Mouse (Mus musculus): Measurements from ENCODE around the gene Txndc8. TPM values are rescaled to one million over a fixed set of nuclear protein-coding genes. Genes with fewer than 3 reads are reported as not detected.
A peak's percentile ranks its signal among the peaks of the same experiment; 100 is the strongest.

Gene Txndc8
- polyA plus RNA-seq, 1 experiment from 2014 or later, result not detected

- no peak overlapping the region for H3K9ac ChIP-seq
- 64% methylated on average over 1 of the region's 1 CpGs for WGBS
- H3K27me3 ChIP-seq, result no peaks in the 10 kb centered on the region
- ATAC-seq (replicated peaks; ENCODE audit: insufficient number of reproducible peaks, insufficient read depth, low FRiP score, low read depth), result no peak
- no peak overlapping the region for H3K27ac ChIP-seq
- H3K9me3 ChIP-seq (replicated peaks), result no peaks in the 10 kb centered on the region
- no peaks in the 10 kb centered on the region for H3K36me3 ChIP-seq
- no peaks in the 10 kb centered on the region for H3K4me1 ChIP-seq (replicated peaks)
- H3K4me2 ChIP-seq, result no peak overlapping the region
- no peak overlapping the region for H3K4me3 ChIP-seq
These were observed 17.5 kb downstream of the Txndc8 start for GRCm38 (mm10) chr4:57991425-57991824.

GRCm38 (mm10) chr4:57974400-57975117 lies 34.4 kb downstream of the Txndc8 start:
- Histone ChIP-seq H3K4me1 (replicated peaks) (no peaks in the 10 kb centered on the region), H3K27me3 (no peaks in the 10 kb centered on the region), H3K27ac (no peak overlapping the region), H3K4me2 (no peak overlapping the region), H3K9me3 (replicated peaks) (no peaks in the 10 kb centered on the region), H3K36me3 (no peaks in the 10 kb centered on the region), H3K9ac (no peak overlapping the region), H3K4me3 (no peak overlapping the region)
- WGBS, result 85% methylated on average over 6 of the region's 6 CpGs
- no peak for ATAC-seq (replicated peaks; ENCODE audit: insufficient number of reproducible peaks, insufficient read depth, low FRiP score, low read depth)

GRCm38 (mm10) chr4:57973592-57974268 lies 35.2 kb downstream of the Txndc8 start:
- WGBS, result 71% methylated on average over 6 of the region's 6 CpGs

GRCm38 (mm10) chr4:57970285-57970684 lies 38.6 kb downstream of the Txndc8 start:
- H3K4me3 ChIP-seq, result no peak overlapping the region
- no peaks in the 10 kb centered on the region for H3K9me3 ChIP-seq (replicated peaks)
- H3K27me3 ChIP-seq, result no peaks in the 10 kb centered on the region
- no peak for ATAC-seq (replicated peaks; ENCODE audit: insufficient number of reproducible peaks, insufficient read depth, low FRiP score, low read depth)
- no peaks in the 10 kb centered on the region for H3K36me3 ChIP-seq
- H3K4me2 ChIP-seq, result no peak overlapping the region
- H3K9ac ChIP-seq, result no peak overlapping the region
- no peaks in the 10 kb centered on the region for H3K4me1 ChIP-seq (replicated peaks)
- no peak overlapping the region for H3K27ac ChIP-seq

More at GRCm38 (mm10) chr4:57973592-57974268, 35.2 kb downstream of the Txndc8 start:
- Histone ChIP-seq H3K9me3 (replicated peaks) (no peaks in the 10 kb centered on the region), H3K4me1 (replicated peaks) (no peaks in the 10 kb centered on the region), H3K4me2 (no peak overlapping the region), H3K27me3 (no peaks in the 10 kb centered on the region), H3K27ac (no peak overlapping the region), H3K36me3 (no peaks in the 10 kb centered on the region), H3K4me3 (no peak overlapping the region), H3K9ac (no peak overlapping the region)
- ATAC-seq (replicated peaks; ENCODE audit: insufficient number of reproducible peaks, insufficient read depth, low FRiP score, low read depth), result no peak

- H3K4me1 ChIP-seq (replicated peaks), result no peaks in the 10 kb centered on the region
- no peak overlapping the region for H3K27ac ChIP-seq
- H3K4me3 ChIP-seq, result no peak overlapping the region
- no peak overlapping the region for H3K4me2 ChIP-seq
- H3K9ac ChIP-seq, result no peak overlapping the region
- WGBS, result 63% methylated on average over 3 of the region's 3 CpGs
- H3K36me3 ChIP-seq, result no peaks in the 10 kb centered on the region
- no peaks in the 10 kb centered on the region for H3K9me3 ChIP-seq (replicated peaks)
- no peak for ATAC-seq (replicated peaks; ENCODE audit: insufficient number of reproducible peaks, insufficient read depth, low FRiP score, low read depth)
- H3K27me3 ChIP-seq, result no peaks in the 10 kb centered on the region
These were observed 41.7 kb downstream of the Txndc8 start for GRCm38 (mm10) chr4:57967195-57967594.

GRCm38 (mm10) chr4:57965516-57965915 lies 43.4 kb downstream of the Txndc8 start:
- WGBS, result 89% methylated on average over 4 of the region's 4 CpGs
- no peak overlapping the region for H3K27ac ChIP-seq
- ATAC-seq (replicated peaks; ENCODE audit: insufficient number of reproducible peaks, insufficient read depth, low FRiP score, low read depth), result no peak
- H3K4me1 ChIP-seq (replicated peaks), result no peaks in the 10 kb centered on the region
- H3K4me3 ChIP-seq, result no peak overlapping the region
- no peaks in the 10 kb centered on the region for H3K36me3 ChIP-seq
- H3K9ac ChIP-seq, result no peak overlapping the region
- no peaks in the 10 kb centered on the region for H3K9me3 ChIP-seq (replicated peaks)
- H3K27me3 ChIP-seq, result no peaks in the 10 kb centered on the region
- H3K4me2 ChIP-seq, result no peak overlapping the region

GRCm38 (mm10) chr4:57964143-57964542 lies 44.8 kb downstream of the Txndc8 start:
- Histone ChIP-seq H3K27me3 (no peaks in the 10 kb centered on the region), H3K4me3 (no peak overlapping the region), H3K9ac (no peak overlapping the region), H3K4me2 (no peak overlapping the region), H3K4me1 (replicated peaks) (no peaks in the 10 kb centered on the region), H3K27ac (no peak overlapping the region), H3K36me3 (no peaks in the 10 kb centered on the region), H3K9me3 (replicated peaks) (no peaks in the 10 kb centered on the region)
- no peak for ATAC-seq (replicated peaks; ENCODE audit: insufficient number of reproducible peaks, insufficient read depth, low FRiP score, low read depth)
- whole genome bisulfite sequencing, result 59% methylated on average over 1 of the region's 1 CpGs

- H3K9me3 ChIP-seq (replicated peaks), result no peaks in the 10 kb centered on the region
- H3K4me3 ChIP-seq, result no peak overlapping the region
- no peak overlapping the region for H3K4me2 ChIP-seq
- H3K4me1 ChIP-seq (replicated peaks), result peaks cover 25% of the 10 kb centered on the region
- no peaks in the 10 kb centered on the region for H3K27me3 ChIP-seq
- WGBS, result 85% methylated on average over 8 of the region's 8 CpGs
- no peak overlapping the region for H3K9ac ChIP-seq
- H3K27ac ChIP-seq, result no peak overlapping the region
- H3K36me3 ChIP-seq, result no peaks in the 10 kb centered on the region
- no peak for ATAC-seq (replicated peaks; ENCODE audit: insufficient number of reproducible peaks, insufficient read depth, low FRiP score, low read depth)
These were observed 49.9 kb downstream of the Txndc8 start for GRCm38 (mm10) chr4:57959056-57959455.

GRCm38 (mm10) chr4:57958098-57958497 lies 50.8 kb downstream of the Txndc8 start:
- Histone ChIP-seq H3K27ac (no peak overlapping the region), H3K4me1 (replicated peaks) (peaks cover 29% of the 10 kb centered on the region), H3K36me3 (no peaks in the 10 kb centered on the region), H3K4me3 (no peak overlapping the region), H3K9me3 (replicated peaks) (no peaks in the 10 kb centered on the region), H3K4me2 (no peak overlapping the region), H3K9ac (no peak overlapping the region), H3K27me3 (no peaks in the 10 kb centered on the region)
- WGBS, result 74% methylated on average over 9 of the region's 9 CpGs
- no peak for ATAC-seq (replicated peaks; ENCODE audit: insufficient number of reproducible peaks, insufficient read depth, low FRiP score, low read depth)

GRCm38 (mm10) chr4:57957200-57958085 lies 51.5 kb downstream of the Txndc8 start:
- WGBS, result 40% methylated on average over 11 of the region's 11 CpGs
- ATAC-seq (replicated peaks; ENCODE audit: insufficient number of reproducible peaks, insufficient read depth, low FRiP score, low read depth), result no peak
- Histone ChIP-seq H3K9me3 (replicated peaks) (no peaks in the 10 kb centered on the region), H3K4me3 (peak overlapping the region; percentile 80), H3K9ac (peak overlapping the region; percentile 58; the same call in 1 of the 2 replicates), H3K4me1 (replicated peaks) (peaks cover 29% of the 10 kb centered on the region), H3K36me3 (no peaks in the 10 kb centered on the region), H3K27ac (peak overlapping the region; percentile 98), H3K4me2 (peak overlapping the region; percentile 75), H3K27me3 (no peaks in the 10 kb centered on the region)

Data from heart, embryonic 15.5 days (tissue).